Mouse (Mus musculus) splenic B cell, adult 2 months (primary cell): Measurements from ENCODE around the gene Golph3l.
"Not testable (repeated sequence)": the region's sequence is repeated elsewhere in the genome, so short reads cannot be mapped to it uniquely, and the experiment has no call there.

Experiments
- DNase-seq: peaks from one replicate; pipeline ENCODE4 v3.0.0-alpha.2; 2011; ENCODE audit warnings: low read depth, low spot score
- H3K27me3 ChIP-seq: 2 replicates; pipeline ENCODE4 v1.6.1; 2012; ENCODE audit warnings: mild to moderate bottlenecking, low read length, moderate library complexity, mixed read lengths; ENCODE audit not compliant: control insufficient read depth, poor library complexity, insufficient read depth, severe bottlenecking
- H3K36me3 ChIP-seq: 2 replicates; pipeline ENCODE4 v1.6.1; 2012; ENCODE audit warnings: mild to moderate bottlenecking, low read length, moderate library complexity, mixed read lengths; ENCODE audit not compliant: control insufficient read depth, poor library complexity, insufficient read depth, severe bottlenecking

Golph3l gene

DNA sequence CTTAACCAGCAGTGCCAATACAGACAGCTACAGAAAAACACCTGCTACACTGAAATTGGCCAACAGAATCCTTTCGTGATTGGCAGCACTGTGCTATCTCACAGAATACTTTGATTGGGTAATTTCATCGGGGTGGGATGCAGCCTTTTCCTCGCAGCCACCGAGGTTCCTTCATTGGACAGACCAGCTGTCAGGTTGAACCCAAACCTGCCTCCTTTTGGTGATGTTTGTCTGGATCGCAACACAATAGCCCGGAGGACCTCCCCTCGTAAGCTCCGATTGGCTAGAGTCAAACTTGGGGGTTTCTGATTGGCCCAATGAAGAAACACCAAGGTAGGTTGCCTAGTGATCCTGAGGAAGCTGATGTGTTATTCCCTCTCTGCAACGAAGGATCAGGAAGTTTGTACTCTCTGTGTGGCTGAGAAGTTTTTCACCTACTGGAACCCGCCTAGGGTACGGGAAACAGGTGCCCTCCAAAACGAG lies at the start of gene Golph3l:
Gene Golph3l (plus strand): TSS at position 331 of the 483 bp plus-strand sequence.
- DNase-seq, result peak; percentile 97

GRCm38 (mm10) chr3:95538936-95539335 lies 49.8 kb upstream of the Golph3l start:
- DNase-seq, result no peak
- H3K36me3 ChIP-seq, result peaks cover 19% of the 10 kb centered on the region
- H3K27me3 ChIP-seq, result no peaks in the 10 kb centered on the region

More for the DNA sequence above, at the start of gene Golph3l:
- Histone ChIP-seq H3K27me3 (no peaks in the 10 kb centered on the region), H3K36me3 (peaks cover 5% of the 10 kb centered on the region; the same call in 1 of the 2 replicates)

DNA sequence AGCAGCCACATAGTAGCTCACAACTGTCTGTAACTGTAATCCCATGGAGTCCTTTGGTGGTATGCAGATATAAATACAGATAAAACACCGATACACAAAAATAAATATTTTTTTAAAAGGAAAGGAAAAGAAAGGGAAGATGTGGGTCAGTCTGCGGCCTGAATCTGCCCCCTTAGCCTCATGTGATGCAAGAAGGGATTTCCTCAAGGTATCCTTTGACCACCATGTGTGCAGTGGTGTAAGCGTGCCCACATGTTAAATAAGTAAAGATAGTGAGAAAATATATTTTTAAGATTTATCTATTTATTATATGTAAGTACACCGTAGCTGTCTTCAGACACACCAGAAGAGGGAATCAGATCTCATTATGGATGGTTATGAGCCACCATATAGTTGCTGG lies 48.9 kb upstream of the Golph3l start:
- no peaks in the 10 kb centered on the region for H3K27me3 ChIP-seq
- peaks cover 19% of the 10 kb centered on the region for H3K36me3 ChIP-seq
- no peak for DNase-seq

DNA sequence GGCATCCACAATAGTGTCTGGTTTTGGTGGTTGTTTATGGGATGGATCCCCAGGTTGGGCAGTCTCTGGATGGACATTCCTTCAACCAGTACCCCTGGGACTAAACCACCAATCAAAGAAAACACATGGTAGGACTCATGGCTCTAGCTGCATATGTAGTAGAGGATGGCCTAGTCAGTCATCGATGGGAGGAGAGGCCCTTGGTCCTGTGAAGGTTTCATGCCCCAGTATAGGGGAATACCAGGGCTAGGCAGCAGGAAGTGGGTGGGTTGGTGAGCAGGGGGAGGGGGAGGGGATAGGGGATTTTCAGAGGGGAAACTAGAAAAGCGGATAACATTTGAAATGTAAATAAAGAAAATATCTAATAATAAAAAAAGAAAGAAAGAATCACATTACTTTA lies 47.5 kb upstream of the Golph3l start:
- peak; percentile 64 for DNase-seq
- H3K36me3 ChIP-seq, result peaks cover 24% of the 10 kb centered on the region
- not testable (repeated sequence) for H3K27me3 ChIP-seq

DNA sequence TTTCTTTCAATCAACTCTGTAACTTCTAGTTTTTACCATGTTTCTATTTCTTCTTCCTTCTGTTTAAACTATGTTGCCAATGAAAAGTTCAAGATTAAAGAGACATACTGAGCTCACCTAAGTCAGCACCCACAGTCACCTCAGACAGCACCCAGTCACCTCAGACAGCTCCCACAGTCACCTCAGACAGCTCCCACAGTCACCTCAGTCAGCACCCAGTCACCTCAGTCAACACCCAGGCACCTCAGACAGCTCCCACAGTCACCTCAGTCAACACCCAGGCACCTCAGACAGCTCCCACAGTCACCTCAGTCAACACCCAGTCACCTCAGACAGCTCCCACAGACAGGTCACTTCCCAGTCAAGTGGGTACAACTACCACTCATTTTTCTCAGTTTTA lies 46.6 kb upstream of the Golph3l start:
- DNase-seq, result no peak
- Histone ChIP-seq H3K27me3 (no peaks in the 10 kb centered on the region), H3K36me3 (peaks cover 29% of the 10 kb centered on the region)

- Histone ChIP-seq H3K27me3 (no peaks in the 10 kb centered on the region), H3K36me3 (peaks cover 23% of the 10 kb centered on the region)
- DNase-seq, result no peak
Observed at GRCm38 (mm10) chr3:95542981-95543380, 45.8 kb upstream of the Golph3l start.

- peaks cover 38% of the 10 kb centered on the region for H3K36me3 ChIP-seq
- DNase-seq, result no peak
- H3K27me3 ChIP-seq, result no peaks in the 10 kb centered on the region
Observed at GRCm38 (mm10) chr3:95550176-95550575, 38.6 kb upstream of the Golph3l start.

DNA sequence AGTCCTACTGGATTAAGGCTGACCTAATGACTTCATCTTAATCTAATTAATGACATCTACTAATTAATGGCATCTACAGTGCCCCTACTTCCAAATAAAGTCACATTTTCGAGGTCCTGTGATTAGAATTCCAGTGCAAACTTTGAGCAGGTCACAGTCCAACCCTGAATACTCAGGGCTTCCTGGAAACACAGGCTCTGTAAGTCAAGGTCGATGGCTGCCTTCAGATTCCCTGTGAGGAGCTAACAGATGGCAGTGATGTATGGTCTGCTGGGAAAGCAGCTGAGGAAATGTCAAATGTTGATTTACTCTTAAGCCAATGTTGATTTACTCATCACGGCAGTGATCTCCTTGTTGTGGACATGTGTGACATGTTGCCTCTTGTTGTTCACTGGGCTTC lies 34.7 kb upstream of the Golph3l start:
- no peaks in the 10 kb centered on the region for H3K27me3 ChIP-seq
- peaks cover 23% of the 10 kb centered on the region for H3K36me3 ChIP-seq
- no peak for DNase-seq

- Histone ChIP-seq H3K36me3 (peaks cover 8% of the 10 kb centered on the region; the same call in 1 of the 2 replicates), H3K27me3 (no peaks in the 10 kb centered on the region)
- no peak for DNase-seq
Observed at GRCm38 (mm10) chr3:95559437-95559836, 29.3 kb upstream of the Golph3l start, which contains the start of gene Hormad1. Gene Hormad1, plus strand, starts transcription at chr3:95559677.

GRCm38 (mm10) chr3:95560738-95561137 lies 28.0 kb upstream of the Golph3l start:
- peaks cover 2% of the 10 kb centered on the region; the same call in 1 of the 2 replicates for H3K36me3 ChIP-seq
- no peak for DNase-seq
- no peaks in the 10 kb centered on the region for H3K27me3 ChIP-seq

GRCm38 (mm10) chr3:95561826-95562225 lies 26.9 kb upstream of the Golph3l start:
- no peaks in the 10 kb centered on the region for H3K27me3 ChIP-seq
- no peak for DNase-seq
- H3K36me3 ChIP-seq, result no peaks in the 10 kb centered on the region

DNA sequence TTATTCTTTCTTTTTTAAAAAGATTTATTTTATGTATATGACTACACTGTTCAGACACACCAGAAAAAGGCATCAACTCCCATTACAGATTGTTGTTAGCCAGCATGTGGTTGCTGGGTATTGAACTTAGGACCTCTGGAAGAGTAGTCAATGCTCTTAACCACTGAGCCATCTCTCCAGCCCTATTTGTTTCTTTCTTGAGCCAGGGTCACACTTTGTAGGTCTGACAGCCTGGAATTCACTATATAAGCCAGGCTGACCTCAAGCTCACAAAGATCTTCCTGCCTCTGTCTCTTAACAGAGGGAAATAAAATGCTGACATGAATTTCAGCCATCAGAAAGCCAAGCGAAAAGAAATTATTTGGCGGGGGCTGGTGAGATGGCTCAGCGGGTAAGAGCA lies 19.1 kb upstream of the Golph3l start:
- DNase-seq, result no peak
- H3K27me3 ChIP-seq, result no peaks in the 10 kb centered on the region
- H3K36me3 ChIP-seq, result no peaks in the 10 kb centered on the region

- no peak for DNase-seq
- Histone ChIP-seq H3K27me3 (no peaks in the 10 kb centered on the region), H3K36me3 (peaks cover 5% of the 10 kb centered on the region; the same call in 1 of the 2 replicates)
Observed at GRCm38 (mm10) chr3:95587754-95588603, 755 bp upstream of the Golph3l start.

- no peak for DNase-seq
- Histone ChIP-seq H3K36me3 (peaks cover 6% of the 10 kb centered on the region; the same call in 1 of the 2 replicates), H3K27me3 (no peaks in the 10 kb centered on the region)
Observed at GRCm38 (mm10) chr3:95598734-95599133, 10.0 kb downstream of the Golph3l start.

DNA sequence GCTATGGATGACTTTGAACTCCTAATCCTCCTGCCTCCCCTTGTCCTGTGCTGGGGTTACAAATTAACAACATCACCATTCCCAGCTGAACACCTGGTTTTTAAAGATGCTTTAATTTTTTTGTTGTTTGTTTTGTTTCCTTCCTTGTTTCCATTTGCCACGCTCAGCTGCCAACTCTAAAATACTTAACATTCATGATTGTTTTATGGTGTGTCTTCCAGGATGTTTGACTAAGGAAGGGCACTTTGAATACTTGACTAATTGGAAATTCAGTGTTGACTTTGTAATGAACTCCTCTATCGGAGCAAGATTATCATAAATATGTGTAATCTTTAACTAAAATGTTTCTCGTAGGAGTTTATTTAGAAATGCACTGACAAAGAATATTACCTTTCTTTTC lies 12.6 kb downstream of the Golph3l start:
- no peak for DNase-seq
- Histone ChIP-seq H3K27me3 (no peaks in the 10 kb centered on the region), H3K36me3 (peaks cover 2% of the 10 kb centered on the region; the same call in 1 of the 2 replicates)
